Mouse (Mus musculus): ENCODE results near the gene Gmeb2.
A peak's percentile ranks its signal among the peaks of the same experiment; 100 is the strongest.

DNA sequence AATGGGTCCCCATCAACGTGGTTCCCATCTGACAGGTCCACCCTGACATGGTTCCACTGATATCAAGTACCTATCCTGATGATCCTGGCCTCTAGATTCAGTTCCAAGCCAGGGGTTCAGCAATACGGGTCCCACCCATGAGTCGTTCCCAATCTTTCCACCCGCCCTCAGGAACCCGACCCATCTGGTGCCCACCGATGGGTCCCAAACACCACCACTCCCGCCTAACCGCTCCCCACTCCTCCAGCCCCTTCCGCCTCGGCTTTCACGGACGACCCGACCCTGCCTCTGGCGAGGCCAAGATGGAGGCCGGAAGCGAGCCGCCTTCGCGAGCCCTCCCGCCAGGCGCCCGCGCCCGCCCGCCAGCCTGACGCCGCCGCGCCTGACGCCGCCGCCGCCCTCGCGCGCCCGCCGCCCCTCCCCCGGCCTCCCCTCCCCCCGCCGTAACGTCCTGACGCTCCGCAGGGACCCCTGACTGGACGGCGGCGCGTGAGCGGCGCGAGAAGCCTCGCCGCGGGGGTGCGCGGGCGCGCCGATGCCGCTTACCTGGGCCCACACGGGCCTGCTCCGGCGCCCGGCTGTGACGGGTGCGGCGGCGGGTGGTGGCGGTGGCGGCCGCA is 387 bp downstream of the Gmeb2 start:
- no peak for TF ChIP-seq ZC3H11A (IDR thresholded peaks at IDR 0.05; ENCODE audit: borderline replicate concordance, low read depth, low read length)
- 0 out of 2 replicates have a peak, but pooled peaks have one; percentile 17 for TF ChIP-seq HCFC1 (IDR thresholded peaks at IDR 0.05; ENCODE audit: borderline replicate concordance, insufficient read depth, low read length)

All from ES-E14 (cell line).